Mouse (Mus musculus): ENCODE results near the gene Gm20532.

Gm20532 gene

DNA sequence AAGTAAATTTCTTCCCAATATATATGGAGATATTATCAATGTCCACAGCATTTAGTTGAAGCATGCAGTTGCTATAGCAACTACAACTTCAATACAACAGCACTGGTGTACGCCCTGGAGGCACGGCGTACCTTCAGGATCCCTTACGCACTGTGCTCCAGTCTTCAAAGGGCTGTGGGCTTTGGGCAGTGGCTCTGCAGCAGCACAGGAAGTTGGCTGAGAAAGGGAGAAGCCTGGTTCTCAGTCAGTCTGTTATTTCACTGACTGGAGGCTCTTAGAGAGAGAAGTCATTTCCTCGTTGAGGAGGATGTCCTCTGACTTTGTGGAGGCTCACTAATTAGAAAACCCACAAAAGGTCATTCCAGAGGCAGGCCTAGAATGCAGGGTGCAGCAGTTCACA is 36.5 kb downstream of the Gm20532 start:
- no peak for DNase-seq (ENCODE audit: low spot score in 2 of 2)

DNA sequence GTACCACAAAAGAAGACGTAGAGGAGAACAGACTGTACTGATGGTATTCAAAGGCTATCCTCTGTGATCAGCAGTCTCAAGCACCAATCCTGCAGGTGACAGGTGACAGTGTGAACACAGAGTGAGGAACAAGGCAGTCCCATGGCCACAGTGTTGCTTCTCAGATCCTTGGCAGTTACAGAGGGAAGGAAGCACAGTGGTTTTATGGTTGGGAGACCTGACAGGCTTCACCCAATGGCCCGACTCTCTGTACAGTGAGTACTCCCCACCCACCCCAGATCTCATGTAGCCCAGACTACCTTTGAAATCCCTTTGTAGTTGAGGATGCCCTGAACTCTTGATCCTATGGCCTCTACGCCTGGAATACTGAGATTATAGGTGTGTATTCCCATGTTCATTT is 39.0 kb downstream of the Gm20532 start:
- no peak for DNase-seq (ENCODE audit: low spot score in 2 of 2)

DNA sequence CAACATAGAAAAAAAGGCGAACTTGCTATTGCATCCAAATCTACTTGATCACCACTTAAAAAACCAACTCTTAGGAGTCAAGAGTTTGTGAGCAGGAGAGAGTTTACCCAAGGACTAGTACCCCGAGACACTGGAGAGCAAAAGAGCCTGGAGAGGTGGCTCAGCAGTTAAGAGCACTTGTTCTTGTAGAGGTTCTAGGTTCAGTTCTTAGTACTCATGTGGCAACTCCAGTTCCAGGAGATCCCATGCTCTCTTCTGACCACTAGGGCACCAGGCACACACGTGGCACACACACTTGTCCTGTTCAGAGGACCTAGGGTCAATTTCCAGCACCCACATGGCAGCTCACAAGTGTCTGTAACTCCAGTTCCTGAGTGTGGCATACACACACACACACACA is 39.6 kb downstream of the Gm20532 start:
- DNase-seq (ENCODE audit: low spot score in 2 of 2) = no peak

DNA sequence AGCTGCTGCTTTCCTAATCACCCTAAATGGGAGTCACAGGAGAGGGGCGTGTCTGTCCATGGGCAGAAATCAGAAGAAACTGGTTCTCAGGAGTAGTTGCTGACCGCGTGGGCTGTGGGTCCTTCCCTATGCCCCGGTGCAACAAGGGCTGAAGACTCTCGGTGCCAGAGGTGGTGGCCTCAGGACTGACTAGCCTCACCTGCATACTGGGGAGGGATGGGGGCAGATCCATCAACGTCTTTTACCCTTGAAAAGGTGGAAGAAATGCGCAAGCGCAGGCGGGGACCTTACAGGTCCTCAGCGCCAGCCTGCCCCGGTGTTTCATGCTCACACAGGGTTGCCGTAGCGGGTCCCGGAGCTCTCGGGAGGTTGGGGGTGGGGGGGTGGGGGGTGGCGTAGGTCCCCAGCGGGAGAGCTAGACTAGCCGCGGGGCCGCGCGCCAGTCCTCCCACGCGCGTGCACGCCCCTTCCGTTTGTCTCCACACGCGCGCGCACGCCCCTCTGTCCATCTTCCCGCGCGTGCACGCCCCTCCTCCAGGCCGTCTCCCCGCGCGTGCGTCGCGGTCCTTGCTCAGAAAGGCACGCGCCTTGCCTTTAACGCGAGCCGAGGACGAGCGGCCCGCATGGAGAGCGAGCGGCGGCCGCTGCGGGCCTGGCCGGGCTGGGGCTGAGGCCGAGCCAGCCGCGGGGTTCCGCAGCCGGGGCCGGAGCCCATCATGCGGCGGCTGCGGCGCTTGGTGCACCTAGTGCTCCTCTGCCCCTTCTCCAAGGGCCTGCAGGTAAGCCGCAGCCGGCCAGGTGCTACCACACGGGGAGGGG is 41.7 kb downstream of the Gm20532 start, which contains the start of gene Fam69b:
Gene Fam69b, plus strand, starts transcription at position 537 of the 819 bp plus-strand sequence.
- peak; percentile 66 to 80 for DNase-seq (ENCODE audit: low spot score in 2 of 2)

DNA sequence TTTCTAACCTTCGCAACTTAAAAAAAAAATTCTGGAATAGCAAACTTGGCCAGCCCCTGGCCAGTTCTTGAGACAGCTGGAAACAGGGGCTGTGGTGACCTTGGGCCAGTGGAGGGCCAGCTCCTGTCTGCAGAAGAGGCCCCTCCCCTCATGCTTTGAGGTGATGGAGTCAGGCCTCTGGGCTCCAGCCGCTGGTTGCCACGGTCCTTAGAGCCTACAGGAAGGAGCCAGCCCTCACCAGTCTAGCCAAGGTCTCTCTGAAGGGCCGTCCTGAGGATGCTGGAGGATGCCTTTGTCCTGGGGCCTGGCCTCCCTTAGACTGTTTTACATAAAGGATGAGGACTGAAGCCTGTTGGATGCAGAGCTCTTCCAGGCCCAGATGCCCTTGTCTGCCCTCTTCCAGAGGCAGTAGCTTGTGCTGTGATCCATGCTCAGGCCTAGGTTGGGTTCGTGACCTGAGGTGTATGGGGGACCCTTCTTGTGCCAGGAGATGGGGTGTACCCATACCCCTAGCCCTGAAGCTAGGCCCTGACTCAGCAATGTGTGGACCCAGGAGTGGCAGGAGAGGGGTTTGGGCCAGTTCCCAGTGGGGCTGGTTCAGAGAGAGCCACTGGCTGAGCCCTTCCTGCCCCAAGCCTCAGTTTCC is 42.5 kb downstream of the Gm20532 start:
- DNase-seq (ENCODE audit: low spot score in 2 of 2) = no peak

DNA sequence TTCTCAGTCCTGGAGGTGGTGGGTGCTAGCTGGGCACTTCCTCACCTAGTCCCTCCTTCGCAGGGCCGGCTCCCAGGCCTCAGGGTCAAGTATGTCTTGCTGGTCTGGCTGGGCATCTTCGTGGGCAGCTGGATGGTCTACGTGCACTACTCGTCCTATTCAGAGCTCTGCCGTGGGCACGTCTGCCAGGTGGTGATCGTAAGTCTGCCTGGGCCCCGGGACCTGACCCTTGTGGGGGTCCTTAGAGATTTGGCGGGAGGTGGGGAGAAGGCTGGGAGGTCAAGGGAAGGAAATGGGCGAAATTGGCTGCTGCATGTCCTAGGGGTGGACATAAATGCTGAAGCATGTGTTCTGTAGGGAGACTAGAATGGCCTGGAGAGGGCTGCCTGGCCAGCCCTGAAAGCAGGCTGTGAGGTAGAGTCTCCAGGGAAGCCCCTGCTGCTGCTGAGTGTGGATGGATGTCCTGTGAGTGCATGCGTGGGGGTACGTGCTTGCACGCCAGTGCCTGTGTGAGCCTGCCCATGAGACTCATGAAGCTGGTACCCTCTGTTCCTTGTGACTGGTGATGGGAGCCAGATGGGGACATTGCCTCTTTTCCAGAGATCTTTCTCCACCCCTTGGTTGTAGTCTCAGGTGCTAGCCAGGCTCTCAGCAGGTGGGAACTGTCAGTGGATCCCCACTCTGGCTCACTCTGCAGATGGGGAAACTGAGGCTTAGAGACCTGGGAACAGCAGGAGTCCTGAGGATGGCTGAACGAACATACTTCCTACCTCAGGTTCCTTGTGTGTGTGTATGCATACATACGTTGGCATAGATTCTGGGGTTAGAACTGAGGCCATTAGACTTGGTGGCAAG is 46.3 kb downstream of the Gm20532 start:
- DNase-seq (ENCODE audit: low spot score in 2 of 2) = no peak

DNA sequence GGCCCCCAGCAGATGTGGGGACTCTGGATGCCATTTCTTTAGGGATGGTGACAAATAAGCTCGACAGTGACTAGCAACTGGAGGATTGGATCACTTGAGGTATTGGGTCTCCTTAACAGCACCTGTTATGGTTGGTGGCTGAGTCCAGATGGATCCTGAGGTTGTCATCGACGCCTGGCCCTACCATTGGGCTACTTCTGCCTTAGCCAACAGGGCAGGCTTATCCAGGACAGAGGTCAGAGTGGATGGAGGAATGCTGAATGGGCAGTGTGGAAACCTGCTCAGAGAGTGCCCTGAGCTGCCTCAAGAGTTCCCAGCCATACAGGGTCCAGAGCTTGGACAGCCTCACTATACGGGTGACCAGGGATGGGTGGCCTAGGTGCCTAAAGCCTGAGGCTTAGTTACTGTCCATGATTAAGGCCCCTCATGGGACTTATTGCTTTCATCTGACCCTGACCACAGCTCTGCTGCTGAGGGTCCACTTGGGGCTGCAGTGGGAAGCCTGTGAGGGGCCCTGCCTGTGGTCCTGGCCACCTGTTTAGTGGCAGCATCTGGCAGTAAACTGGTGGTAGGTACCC is 47.6 kb downstream of the Gm20532 start:
- DNase-seq (ENCODE audit: low spot score in 2 of 2) = no peak

DNA sequence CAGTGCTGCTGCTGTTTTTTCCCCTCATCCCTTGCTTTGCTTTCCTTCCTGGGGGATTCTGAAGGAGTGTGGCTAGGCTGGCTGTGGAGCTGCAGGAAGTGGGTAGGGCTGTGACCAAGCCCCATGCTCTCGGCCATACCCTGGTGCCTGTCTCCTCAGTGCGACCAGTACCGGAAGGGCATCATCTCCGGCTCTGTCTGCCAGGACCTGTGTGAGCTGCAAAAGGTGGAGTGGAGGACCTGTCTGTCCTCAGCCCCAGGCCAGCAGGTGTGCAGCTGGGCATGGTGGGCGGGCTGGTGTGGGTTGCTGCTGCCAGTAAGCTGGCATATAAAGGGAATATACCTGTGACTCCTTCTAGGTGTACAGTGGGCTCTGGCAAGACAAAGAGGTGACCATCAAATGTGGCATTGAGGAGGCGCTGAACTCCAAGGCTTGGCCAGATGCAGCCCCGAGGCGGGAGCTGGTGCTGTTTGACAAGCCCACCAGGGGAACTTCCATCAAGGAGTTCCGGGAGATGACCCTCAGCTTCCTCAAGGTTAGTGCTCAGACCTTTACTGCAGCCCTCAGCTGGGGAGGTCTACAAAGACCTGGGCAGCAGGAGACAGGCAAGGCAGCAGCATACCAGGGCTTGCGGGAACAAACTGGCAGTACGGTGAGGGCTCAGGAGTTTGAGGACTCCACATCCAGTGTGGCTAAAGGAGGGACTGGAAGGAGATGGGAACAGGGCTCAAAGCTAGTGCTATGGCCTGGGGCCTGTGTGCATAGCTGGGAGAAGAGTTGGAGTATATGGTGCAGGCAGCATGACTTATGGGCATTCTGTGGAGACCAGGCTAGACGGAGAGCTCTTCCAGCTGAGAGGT is 48.4 kb downstream of the Gm20532 start:
- no peak for DNase-seq (ENCODE audit: low spot score in 2 of 2)

DNA sequence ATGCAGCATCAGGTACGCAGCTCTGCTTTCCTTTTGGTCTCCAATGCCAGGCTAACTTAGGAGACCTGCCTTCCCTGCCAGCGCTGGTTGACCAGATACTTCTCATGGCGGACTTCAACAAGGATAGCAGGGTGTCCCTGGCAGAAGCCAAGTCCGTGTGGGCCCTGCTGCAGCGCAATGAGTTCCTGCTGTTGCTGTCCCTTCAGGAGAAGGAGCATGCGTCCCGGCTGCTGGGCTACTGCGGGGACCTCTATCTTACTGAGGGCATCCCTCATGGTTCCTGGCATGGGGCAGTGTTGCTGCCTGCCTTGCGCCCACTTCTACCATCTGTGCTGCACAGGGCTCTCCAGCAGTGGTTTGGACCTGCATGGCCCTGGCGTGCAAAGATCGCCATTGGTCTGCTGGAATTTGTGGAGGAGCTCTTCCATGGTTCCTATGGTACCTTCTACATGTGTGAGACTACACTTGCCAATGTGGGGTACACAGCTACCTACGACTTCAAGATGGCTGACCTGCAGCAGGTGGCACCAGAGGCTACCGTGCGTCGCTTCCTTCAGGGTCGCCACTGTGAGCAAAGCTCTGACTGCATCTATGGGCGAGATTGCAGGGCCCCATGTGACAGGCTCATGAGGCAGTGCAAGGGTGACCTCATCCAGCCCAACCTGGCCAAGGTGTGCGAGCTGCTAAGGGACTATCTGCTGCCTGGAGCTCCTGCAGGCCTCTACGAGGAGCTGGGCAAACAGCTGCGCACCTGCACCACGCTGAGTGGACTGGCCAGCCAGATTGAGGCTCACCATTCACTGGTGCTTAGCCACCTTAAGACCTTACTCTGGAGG is 49.3 kb downstream of the Gm20532 start:
- no peak for DNase-seq (ENCODE audit: low spot score in 2 of 2)

DNA sequence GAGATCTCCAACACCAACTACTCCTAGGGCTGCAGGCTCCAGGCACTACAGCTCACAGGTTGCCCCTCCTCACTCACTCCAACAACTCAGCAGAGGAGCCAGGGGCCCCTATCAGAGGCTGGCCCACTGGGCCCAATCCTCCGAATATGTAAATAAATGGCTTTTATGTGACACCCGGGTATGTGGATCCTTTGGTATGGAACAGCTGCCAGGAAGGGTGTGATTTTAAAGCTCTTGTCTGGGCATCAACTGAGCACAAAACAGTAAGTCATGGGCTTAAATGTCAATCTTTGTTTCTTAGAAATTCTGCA is 49.8 kb downstream of the Gm20532 start:
- no peak for DNase-seq (ENCODE audit: low spot score in 2 of 2)

DNA sequence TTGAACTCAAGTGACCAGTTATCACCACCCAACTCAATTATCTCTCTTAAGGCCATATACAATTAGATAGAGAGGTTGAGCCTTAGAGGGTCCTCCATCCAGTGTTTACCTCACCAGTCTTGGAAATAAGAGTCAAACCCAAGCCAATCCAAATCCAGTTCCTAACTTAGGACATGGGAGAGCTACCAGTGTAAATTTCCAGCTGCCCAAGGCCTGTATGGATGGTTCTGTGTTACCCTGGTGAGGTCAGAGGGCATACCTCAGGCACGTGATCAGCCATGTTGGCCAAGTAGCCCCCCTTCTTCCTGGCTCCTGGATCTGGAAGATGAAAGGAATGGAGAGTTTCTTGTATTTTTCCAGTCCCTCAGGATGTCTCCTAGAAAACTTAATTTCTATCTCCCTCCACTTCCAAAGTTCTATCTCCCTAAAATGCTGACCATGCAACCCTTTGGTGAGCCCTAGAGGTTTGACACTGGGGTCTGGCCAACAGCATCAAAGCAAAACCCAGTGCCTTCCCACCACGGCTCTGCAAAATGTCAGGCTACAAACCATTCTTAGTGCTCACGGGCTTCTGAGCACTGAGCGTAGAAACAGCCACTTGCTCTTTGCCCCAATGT is 51.0 kb downstream of the Gm20532 start:
- no peak for DNase-seq (ENCODE audit: low spot score in 2 of 2)

DNA sequence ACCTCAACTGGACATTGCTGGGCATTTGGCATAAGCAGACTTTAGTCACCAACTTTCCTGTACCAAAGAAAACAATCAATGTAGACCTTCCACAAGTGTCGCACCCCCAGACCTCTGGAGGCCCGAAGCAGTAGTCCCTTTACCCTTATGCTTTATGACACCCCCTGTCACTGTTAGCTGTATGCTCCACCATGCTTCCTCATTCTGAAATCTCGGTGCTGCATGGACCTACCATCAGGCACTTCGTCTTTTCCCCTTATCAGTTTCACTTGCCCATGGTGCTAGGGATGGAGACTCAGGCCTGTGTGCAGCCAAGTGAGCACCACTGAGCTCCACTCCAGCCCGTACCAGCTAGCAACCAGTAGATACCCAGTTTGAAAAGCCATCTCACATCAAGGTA is 51.6 kb downstream of the Gm20532 start:
- DNase-seq (ENCODE audit: low spot score in 2 of 2) = no peak

DNA sequence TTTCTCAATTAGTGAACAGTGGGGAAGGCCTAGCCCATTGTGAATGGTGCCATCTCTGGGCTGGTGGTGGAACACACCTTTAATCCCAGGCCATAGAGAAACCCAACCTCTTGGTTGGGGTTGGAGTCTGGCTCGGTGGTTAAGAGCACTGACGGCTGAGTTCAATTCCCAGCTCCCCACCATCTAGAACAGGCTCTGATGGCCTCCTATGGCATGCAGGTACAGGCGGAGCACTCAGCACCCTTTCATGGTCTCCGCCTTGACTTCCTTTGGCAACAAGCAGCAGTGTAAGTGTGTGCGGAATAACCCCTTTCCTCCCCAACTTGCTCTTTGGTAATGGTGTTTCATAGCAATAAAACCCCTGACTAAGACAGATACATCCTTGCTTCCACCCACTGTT is 52.1 kb downstream of the Gm20532 start:
- no peak for DNase-seq (ENCODE audit: low spot score in 2 of 2)

DNA sequence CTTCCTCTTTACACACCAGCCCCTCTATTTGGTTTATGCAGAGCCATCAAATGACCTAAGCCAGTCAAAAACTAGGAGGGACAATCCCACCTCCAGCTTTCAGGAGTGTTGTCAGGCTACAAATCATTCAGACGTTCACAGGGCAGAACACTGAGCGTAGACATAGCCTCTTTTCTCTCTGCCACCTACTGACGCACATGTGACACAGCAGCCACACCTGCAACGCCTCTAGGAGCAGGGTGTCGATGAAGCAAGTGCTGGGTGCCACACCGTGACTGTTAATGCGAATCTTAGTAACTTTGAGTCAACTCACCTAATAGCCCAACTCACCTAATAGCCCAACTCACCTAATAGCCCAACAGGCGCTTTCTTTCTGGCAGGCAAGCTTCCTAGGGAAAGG is 52.6 kb downstream of the Gm20532 start:
- DNase-seq (ENCODE audit: low spot score in 2 of 2) = no peak

DNA sequence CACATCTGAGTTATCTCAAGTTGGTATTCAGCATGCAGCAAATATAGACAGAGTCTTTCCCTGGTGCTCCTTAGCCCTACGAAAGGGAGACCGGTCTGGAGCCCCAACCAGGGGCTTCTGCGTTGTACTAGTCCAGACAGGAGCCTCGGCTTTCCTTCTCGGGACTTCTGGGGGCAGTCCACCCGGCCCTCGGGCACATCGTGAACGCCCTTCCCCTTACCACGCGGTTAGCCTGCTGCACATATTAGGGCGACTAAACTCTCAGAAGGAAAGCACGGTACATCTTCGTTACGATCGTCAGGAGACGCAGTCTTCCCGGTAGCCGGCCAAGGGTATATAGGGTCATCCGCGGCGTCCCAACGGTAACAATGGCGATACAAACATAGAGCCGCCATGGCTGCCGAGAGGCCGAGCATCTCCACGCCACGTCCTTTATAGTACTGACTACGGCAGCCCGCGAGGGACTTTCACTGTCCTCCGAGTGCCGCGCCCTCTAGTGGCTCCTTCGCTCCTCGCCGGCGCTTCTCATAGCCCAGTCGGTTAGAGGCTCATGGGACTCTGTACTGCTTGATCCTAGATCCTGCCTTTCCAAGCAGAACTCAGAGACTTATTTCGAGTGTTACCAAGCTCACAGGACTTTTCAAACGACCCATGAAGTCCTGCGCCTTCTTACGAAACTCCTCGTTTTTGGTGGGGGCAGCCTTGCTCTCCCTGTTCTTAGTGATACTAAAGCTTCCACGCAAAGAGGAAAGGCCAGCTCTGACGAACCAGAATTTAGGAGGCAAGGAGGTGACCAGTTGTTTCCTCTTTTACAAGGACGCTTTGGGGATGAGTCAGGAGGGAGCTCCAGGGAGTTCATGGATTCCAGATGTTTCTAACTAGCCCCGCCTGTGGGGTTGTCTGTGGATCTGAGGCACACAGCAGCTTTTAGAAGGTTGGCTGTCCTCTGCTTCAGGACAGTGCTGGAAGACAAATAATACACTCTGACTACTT is 53.7 kb downstream of the Gm20532 start:
- DNase-seq (ENCODE audit: low spot score in 2 of 2) = peak; percentile 98 to 99

DNA sequence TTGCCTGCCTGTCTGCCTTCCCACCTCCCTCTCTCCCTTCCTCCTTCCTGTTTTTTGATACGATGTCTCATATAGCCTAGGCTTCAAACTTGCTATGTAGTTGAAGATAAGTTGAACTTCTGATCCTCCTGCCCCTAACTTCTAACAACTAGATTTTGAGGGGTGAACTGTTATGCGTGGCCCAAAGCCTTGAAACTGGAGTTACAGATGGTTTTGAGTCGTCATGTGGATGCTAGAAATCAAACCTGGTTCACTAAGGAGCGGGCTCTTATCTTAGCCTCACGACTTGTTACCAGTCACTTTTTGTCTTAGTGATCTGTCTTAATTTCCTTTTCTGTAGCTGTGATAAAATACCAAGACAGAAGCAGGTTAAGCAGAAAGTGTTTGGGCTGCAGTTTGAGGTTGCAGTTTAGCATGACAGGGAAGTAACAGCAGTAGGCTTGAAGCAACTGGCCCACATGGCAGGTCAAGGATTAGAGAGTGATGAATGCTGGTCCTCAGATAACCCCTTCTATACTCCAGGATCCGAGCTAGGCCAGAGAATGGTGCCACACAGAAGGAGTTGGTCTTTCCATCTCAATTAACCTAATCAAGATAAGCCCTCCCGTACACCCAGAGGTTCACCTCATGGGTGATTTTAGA is 54.7 kb downstream of the Gm20532 start:
- no peak for DNase-seq (ENCODE audit: low spot score in 2 of 2)

DNA sequence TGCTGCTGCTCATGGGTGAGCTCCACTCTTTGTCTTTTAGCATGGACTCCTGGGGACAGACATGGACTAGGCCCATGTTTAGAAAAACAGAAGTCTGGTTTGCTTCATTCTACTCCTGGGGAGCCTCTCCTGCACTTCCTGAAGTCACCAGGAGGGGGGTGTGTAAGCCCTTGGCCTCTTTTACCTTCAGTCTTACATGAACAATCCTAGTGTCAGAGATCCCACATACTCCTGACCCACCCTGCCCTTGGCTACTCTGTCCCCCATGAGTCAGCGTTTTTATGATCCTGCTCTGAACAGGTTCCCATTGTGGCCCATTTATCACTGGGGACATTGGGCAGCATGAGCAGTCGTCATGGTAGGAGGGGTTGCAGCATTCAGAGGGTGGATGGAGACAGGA is 57.5 kb downstream of the Gm20532 start:
- DNase-seq (ENCODE audit: low spot score in 2 of 2) = no peak

DNA sequence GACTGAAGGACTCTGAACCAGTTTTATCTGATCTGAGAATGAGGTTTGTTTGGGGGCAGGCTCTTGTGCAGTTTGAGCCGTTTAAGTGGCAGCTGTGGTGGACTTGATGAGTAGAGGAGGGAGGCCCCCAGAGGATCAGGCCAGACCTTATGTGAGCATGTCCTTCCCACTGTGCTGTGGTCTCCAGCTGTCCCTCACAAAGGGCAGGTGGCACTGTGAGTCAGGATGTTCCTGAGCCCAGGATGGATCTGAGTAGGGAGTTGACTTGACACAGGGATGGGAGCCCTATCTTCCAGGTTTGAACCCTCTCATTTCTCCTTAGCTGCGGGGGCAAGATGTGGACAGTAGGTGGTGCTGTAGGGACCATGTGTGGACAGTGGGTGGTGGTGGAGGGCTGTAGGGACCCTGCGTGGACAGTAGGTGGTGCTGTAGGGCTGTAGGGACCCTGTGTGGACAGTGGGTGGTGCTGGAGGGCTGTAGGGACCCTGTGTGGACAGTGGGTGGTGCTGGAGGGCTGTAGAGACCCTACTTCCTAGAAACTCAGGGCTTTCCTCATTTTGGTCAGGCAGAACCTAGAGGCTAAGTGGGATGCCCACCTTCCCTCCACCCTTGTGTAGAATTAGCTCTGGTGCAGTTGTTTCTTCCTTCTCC is 60.3 kb downstream of the Gm20532 start:
- DNase-seq (ENCODE audit: low spot score in 2 of 2) = peak in 1 of 2 experiments; percentile 61
